Mouse (Mus musculus): ENCODE results near the gene Rpl37a.

The Rpl37a gene

DNA sequence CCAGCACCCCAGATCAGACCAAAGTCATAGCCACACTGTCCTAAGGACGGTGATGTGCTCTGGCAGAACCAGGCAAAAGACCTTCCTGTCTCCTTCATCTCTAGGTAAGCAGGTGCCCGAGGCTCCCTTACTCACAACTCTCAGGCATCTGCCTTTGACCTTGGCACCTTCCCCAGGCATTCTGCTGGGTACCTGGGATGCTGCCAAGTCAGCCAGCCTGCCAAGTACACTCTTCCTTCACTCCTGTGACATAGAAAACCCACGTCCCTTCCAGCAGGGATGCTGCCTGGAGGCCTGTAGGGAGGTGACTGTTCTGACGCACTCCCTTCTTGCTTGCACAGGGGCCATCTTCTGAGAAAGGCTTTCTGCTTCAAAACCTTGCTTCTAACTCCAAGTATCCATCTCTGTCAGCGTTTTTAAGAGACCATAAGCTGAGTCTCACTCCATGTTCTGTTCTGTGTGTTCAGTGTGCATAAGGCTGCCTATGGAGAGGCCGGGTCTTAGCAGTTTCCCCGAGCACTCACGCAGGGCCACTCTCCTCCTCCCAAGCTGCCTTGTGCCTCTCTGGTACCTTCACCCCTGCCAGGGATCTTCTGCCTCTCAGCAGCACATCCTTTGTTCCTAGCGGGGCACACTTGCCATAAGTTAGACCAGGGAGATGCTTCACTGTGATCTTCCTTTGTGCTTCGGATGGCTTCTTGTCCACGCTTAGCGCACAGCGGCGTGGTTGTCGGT, 28.0 kb downstream of the Rpl37a start:
- peak; percentile 43 for DNase-seq (ENCODE audit: low spot score)

- peak; percentile 13 for DNase-seq (ENCODE audit: low spot score)
These were observed 28.6 kb downstream of the Rpl37a start for GRCm38 (mm10) chr1:72739681-72740063.

DNA sequence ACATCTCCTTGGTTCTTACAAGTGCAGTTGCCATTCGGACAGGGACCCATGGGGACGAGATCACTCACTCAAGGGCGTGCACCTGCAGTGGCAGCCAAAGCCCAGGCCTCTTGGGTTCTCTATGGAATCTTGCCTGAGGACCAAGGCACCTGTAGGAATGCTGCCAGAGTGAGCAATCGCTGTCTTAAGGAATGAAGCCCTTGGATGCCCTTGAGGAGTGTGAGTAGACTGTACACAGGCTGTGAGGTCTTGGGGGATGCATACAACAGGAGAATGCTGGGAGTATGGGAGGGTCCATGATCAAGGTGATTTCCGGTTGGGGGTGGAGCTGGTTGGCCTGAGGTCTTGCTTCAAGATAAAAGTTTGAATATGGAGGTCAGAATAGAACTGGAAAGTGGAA, 30.3 kb downstream of the Rpl37a start:
- DNase-seq (ENCODE audit: low spot score), result no peak

DNA sequence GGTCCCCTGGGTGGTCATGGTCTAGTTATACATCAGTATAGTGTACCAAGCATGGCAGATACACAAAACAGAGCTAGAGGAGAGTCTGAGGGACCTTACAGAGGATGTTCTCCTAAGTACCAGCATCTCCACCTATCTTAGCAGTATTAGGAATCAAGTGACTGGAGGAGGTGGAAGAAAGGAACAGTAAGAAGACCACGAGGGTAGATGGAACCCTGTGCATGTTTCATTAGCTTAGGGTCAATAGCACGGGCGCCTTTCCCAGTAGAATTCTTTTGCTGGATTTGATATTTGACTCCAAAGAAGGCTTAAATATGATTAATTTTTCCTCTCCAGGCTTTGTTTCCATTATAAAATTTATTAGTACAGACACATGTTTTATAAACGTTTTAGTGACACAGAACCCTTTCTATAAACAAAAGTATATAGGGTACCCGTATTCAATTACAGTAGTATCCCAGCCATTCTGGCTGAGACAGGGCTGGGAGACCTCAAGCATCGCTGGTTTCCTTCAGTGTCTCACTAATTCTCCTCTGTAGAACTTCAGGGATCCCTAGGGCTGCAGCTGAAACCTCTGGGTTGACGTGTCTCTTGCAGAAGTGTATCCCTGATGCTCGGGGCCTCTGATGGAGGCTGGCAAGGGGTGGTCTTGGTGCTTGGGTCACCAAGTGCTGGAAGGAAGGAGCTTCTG, 33.9 kb downstream of the Rpl37a start:
- no peak for DNase-seq (ENCODE audit: low spot score)

GRCm38 (mm10) chr1:72746382-72746781, 35.3 kb downstream of the Rpl37a start:
- DNase-seq (ENCODE audit: low spot score), result no peak

DNA sequence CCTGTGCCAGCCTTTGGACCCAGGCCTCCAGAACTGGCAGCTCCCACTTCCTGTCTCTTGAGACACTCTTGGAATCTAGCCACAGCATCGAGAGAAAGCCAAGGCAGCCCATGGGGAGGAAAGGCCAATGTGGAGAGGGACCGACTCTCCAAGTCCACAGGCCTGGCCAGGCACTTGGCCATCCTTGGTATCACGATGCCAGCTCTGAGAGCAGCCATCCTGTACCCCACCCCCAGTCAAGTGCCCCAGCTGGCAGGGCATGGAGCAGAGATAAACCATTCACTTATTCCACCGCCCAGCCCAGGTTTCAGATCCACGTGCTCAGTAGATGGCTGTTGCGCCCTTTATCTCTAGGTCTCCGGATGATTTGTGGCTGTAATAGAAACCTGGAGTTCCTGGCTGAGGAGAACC, 40.3 kb downstream of the Rpl37a start:
- peak; percentile 21 for DNase-seq (ENCODE audit: low spot score)

DNA sequence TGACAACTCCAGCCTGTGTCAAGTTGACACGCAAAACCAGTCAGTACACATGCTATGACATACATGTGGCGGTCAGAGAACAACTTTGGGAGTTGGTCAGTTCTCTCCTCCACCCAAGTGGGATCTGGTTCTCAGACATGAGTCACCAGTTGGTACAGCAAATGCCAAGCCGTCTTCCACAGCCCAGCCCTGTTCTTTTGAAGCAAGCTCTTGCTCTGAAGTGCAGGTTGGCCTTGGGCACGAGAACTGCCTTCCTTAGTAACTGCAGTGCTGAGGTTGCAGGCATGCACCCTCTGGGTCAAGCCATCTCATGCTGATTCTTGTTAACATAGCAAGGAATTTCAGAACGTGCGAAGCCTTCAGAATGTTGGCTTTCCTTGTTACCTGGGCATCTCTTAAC, 42.1 kb downstream of the Rpl37a start:
- no peak for DNase-seq (ENCODE audit: low spot score)

DNA sequence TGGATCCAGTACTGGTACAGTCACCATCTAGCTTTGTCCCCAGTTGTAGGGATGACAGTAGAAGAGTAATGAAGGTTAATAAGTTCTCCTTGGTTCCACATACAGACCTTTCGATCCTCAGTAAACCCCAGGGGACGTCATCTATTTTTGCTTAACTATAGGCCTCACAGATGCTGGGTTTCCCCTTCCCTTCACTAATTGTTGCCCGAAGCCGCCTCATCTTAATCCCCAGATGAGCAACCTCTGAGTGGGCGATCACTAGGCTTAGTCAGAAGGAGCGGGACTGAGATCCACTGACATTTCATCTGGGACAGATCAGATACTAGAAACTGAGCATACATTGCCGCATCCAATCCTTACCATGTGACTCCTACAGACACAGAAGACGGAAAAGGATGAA, 44.1 kb downstream of the Rpl37a start:
- DNase-seq (ENCODE audit: low spot score), result no peak

DNA sequence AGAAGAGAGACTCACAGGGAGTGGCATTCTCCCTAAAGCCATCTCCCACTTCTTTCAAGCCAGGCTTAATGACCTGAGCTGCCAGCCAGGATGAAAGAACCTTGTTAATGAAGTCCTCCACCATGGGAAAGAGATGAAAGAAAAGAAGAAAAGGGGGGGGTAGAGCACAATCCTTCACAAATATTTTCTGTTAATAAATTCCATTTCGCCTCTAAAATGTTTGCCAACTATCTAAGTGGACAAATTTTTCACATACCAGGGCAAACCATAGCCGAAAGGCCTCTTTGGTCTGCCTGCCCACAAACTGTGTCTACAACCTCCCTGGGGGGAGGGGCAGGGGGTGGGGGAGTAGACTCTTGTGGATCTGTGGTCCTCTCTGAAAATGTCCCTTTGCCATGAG, 44.7 kb downstream of the Rpl37a start:
- no peak for DNase-seq (ENCODE audit: low spot score)

DNA sequence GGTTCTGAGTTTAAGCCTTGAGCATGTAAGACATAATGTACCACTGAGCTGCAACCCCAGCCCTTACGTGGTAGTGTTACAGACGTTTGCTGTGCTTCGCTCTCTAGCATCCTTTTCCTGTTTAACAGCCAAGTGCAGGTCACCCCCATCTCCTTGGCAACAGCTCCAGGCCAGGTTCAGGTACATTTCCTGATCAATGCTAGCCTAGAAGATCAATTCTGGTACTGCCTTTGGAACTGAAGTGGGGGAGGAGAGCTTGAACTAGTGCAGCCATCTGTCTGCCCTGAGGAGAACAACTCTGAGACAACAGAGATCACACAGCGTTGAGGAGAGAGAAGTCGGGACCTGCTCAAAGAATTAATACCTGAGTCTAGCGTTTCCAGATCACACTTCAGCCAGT, 48.7 kb downstream of the Rpl37a start:
- no peak for DNase-seq (ENCODE audit: low spot score)
